Mouse (Mus musculus) c-Kit-positive CD71-negative TER-119-negative erythroid progenitor cells, embryonic 14.5 days (primary cell): ENCODE data around the gene Kyat3.

Source experiments
- DNase-seq: peaks from one replicate; pipeline ENCODE4 v3.0.0-alpha.2; 2013; ENCODE audit warnings: low read depth

Gene Kyat3

GRCm38 (mm10) chr3:142747673-142748072 lies 46.8 kb downstream of the Kyat3 start:
- no peak for DNase-seq

GRCm38 (mm10) chr3:142749131-142749530 lies 48.3 kb downstream of the Kyat3 start:
- no peak for DNase-seq

- DNase-seq: no peak
Observed at GRCm38 (mm10) chr3:142755132-142755867, 54.4 kb downstream of the Kyat3 start.

- no peak for DNase-seq
Observed at GRCm38 (mm10) chr3:142757841-142758240, 57.0 kb downstream of the Kyat3 start.

GRCm38 (mm10) chr3:142758593-142758992 lies 57.7 kb downstream of the Kyat3 start:
- DNase-seq: no peak

GRCm38 (mm10) chr3:142760356-142760755 lies 59.5 kb downstream of the Kyat3 start:
- no peak for DNase-seq

GRCm38 (mm10) chr3:142764995-142765777 lies 64.3 kb downstream of the Kyat3 start, which contains the start of gene Gtf2b:
Gene Gtf2b, plus strand, starts transcription at chr3:142765045.
- peak; percentile 86 for DNase-seq

GRCm38 (mm10) chr3:142765778-142766165 lies 64.9 kb downstream of the Kyat3 start:
- no peak for DNase-seq

- no peak for DNase-seq
Observed at GRCm38 (mm10) chr3:142768498-142768897, 67.6 kb downstream of the Kyat3 start.

- DNase-seq: no peak
Observed at GRCm38 (mm10) chr3:142770518-142770917, 69.7 kb downstream of the Kyat3 start.

- DNase-seq: no peak
Observed at GRCm38 (mm10) chr3:142773538-142774191, 72.8 kb downstream of the Kyat3 start.

- DNase-seq: no peak
Observed at GRCm38 (mm10) chr3:142777227-142777626, 76.4 kb downstream of the Kyat3 start.

GRCm38 (mm10) chr3:142786423-142787072 lies 85.7 kb downstream of the Kyat3 start:
- DNase-seq: no peak

- DNase-seq: no peak
Observed at GRCm38 (mm10) chr3:142795587-142795986, 94.7 kb downstream of the Kyat3 start.
